Mouse (Mus musculus): ENCODE data around the gene Olfr1410. TPM values are rescaled to one million over a fixed set of nuclear protein-coding genes. Genes with fewer than 3 reads are reported as not detected.

Olfr1410 gene
- total RNA-seq, 1 experiment from 2014 or later: not detected

Other genes starting within 250 kb of the Olfr1410 start
- gene Ndufa10, start 131.9 kb upstream of the Olfr1410 start, total RNA-seq (2017): 93.3 and 103 TPM in 2 replicates
- gene Olfr1416, start 120.7 kb upstream of the Olfr1410 start, total RNA-seq (2017): not detected in 2 replicates
- not detected in 2 replicates for gene Olfr1415, start 109.7 kb upstream of the Olfr1410 start, total RNA-seq (2017)
- gene Olfr1414, start 87.1 kb upstream of the Olfr1410 start, total RNA-seq (2017): not detected in 2 replicates
- gene Olfr1413, start 34.5 kb upstream of the Olfr1410 start, total RNA-seq (2017): not detected in 2 replicates
- gene Olfr1412, start 20.0 kb upstream of the Olfr1410 start, total RNA-seq (2017): not detected in 2 replicates
- gene Olfr1411, start 11.4 kb upstream of the Olfr1410 start, total RNA-seq (2017): not detected in 2 replicates
- not detected in 2 replicates for gene Olfr12, start 12.0 kb downstream of the Olfr1410 start, total RNA-seq (2017)
- gene Cops9, start 36.2 kb downstream of the Olfr1410 start, total RNA-seq (2017): 124 and 156 TPM in 2 replicates
- gene Otos, start 43.1 kb downstream of the Olfr1410 start, total RNA-seq (2017): 6.0 and 8.2 TPM in 2 replicates
- gene Gpc1, start 225.9 kb downstream of the Olfr1410 start, total RNA-seq (2017): 11.5 and 11.8 TPM in 2 replicates

Data from common myeloid progenitor, adult 5-6 weeks (primary cell).